Mouse (Mus musculus) c-Kit-positive CD71-negative TER-119-negative erythroid progenitor cells, embryonic 14.5 days (primary cell): ENCODE measurements at regions not wholly inside any gene's neighbourhood (a gene's known extent, or its start where the extent isn't known, plus 50 kb on each side); places are given as distances from the start of the nearest gene placed in this dataset.

Source experiments
- DNase-seq: peaks from one replicate; pipeline ENCODE4 v3.0.0-alpha.2; 2013; ENCODE audit warnings: low read depth

DNA sequence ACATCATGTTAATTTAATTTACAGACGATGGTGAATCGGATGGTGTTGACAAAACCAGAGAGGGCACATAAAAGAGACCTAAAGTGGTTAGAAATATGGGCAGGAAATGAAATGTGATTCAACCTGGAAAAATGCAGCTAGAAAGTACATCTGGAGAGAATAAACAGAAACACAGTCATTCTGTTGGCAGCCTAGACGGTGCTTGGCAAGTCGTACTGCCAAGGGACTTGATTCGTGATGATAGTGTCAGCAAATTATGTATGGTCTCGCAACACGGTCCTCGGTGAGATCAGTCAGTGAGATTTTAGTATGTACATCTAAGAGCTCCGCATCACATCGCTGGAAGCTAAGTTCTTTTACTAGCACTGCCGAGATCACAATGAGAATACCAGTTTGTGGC is 338.3 kb upstream of the Pmfbp1 start:
- no peak for DNase-seq

DNA sequence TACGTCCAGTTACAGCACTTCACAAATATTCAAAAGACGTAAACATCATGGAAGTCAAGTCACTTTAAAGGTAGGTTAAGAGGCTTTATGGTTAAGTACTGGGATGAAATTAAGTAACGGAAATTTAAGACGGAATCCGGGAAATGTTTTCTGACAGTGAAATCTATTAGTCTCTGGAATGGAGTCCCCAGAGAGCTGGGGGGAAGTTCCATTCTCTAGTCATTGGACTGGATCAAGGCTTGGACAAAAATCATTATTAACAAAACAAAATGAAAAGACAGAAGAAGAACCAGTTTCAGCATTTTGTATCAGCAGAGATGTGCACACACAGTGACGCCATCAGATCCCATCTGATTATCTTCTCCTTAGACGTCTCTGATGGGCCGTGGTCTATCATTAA is 337.8 kb upstream of the Pmfbp1 start:
- DNase-seq: no peak

DNA sequence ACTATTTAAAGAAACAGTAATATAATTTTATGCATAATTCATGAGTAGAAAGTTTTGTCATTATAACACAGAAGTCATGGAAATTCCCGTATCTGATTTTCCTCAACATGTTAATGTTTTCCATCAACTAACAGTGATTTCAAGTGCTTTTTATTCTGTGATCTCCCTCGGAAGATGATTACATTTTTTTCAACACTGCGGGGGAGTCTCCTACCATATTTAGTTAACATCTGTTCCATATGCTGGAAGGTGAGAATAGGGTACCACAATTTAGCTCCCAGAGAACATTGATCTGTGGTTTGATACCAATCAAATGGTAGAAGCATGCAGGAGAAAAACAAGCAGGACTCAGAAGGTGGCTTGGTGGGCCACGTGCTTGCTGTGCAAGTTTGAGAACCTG is 321.1 kb upstream of the Pmfbp1 start:
- no peak for DNase-seq

DNA sequence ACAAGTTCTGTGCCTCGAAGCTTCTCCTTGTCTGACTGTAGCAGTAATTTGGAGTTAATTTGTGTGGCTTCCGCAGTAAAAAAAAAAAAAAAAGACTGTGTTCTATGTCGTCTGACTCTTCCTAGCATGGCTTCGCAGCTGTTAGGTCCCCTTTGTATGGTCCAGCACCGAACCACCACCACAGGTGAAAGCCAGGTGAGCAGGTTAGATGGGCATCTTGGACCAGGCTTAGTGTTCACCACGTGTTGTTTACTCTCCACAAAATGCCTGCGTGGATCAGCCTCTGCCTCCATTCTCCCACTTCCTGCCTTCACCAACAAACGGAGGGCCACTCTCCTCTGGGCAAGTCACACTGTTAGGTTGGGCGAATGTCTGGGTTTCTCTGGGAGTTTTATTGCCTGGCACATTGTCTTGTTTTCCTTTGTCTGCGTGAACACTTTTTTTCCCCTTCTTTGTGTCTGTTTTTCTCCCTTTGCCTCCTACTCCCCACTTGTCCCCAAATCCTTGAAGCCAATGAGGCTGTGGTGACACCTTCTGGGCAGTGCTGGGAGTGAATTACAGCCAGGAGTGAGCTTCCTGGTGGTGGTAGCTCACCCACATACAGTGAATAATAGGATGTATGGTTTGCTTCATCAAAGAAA is 308.1 kb upstream of the Pmfbp1 start:
- DNase-seq: peak; percentile 34

DNA sequence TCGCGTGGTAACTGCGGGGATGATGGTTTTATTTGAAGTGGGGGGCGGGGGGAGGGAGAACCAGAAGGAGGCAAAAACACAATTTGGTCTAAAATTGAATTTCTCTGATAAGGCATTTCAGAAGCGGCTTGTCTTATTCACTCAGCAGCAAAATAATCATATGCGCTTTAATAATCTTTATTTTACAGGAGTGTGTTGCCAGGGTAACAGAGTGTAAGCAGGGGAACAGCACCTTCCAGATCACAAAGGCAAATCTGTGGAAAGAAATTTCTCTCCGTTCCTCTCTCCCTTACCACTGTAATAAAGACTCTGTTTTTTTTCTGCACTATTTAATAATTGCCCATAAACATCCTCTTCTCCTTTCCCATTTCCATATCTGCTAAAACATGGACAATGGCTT is 306.2 kb upstream of the Pmfbp1 start:
- no peak for DNase-seq

DNA sequence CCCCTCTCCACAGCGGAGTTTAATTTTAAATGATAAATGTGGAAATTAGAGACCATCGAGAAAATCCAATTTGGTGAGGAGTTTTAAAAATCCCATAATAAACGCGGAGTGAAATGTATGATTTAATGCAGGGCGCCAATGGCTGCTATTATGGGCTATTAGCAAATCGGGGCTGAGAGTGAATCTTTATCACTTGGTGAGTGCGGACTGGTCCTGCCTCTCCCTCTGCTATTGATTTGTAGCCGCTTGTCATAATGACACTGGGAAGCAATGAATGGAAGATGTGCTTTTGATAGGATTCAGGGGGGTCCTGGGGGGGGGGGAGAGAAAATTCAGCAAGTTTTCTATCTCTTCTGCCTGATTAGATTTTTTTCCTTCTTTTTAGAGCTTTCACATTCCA is 279.6 kb upstream of the Pmfbp1 start:
- no peak for DNase-seq

DNA sequence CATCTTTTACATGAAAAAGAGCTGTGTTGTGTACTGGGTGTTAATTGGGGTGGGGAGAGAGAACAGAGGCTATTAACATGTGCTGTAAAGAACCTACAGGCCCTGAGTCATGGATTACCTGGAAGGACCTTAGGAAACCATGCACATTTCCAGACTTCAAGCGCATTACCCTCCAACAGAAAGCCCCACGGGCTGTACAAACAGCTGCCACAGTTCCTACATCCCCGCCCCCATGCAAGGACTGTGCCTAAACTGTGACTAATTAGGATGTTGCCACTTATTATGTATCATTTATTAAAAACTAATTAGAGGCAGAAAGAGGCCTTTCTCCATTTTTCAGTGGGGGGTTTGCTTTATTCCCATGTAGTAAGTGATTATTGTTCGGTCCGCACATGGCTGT is 277.5 kb upstream of the Pmfbp1 start:
- no peak for DNase-seq

DNA sequence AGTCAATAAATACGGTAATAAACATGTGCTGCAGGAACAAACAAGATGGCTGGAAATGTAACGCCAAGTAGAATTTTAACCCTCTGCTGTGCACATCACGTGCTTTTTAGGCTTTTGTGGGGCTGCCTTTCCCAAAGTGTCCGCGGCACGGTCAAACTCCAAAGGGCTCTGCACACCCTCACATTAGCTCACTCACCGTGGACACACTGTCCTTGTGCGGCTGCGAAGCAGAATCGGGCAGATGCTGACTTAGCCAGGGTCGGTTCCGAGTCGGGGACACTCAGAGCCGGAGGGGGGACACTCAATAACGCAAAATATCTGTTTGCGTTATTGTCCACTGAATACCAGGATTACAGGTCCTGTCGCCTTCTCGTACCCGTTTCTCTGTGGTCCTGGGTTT is 276.5 kb upstream of the Pmfbp1 start:
- DNase-seq: no peak

DNA sequence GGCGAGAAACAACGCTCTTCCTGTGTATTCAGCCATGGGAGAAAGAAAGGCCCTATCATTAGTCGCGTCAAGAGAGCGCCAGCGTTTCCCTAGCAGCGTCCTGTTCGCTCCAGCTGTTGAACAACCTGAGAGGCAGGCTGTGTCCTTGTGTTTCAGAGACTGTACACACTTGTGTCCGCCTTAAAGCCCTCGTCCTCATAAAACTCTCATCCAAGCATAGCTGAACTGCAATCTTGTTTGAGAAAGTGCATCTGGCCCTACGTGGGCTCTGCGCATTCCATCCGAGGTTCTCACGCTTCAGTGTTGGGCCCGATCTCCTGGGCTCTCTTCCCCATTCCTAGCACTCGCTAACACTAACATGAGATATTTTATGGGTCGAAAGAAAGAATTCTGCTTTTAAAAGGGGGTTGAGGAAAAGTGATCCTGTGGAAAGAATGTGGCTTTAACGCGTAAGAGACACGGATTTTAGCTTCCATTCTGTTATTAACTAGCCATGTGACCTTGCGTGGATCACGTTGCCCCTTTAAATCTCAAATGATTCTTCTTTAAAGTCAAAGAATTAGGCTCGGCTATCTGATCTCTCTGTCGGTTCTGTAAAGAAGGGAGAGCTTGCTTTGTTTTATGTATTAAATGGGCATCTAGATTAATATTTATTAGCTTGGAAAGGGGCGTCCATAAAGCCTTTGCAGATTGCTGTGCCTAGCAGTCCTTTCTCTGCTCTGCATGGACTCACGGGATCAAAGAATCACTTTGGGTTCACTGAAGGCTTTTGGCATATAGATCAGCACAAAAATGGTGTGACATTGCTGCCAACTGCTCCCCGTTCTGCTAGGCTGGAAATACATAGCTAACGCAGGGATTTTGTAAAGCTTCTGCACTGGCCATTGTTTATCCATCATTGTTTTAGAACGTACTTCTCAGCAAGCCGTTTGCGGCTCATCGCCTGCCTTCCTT is 261.3 kb upstream of the Pmfbp1 start:
- no peak for DNase-seq

DNA sequence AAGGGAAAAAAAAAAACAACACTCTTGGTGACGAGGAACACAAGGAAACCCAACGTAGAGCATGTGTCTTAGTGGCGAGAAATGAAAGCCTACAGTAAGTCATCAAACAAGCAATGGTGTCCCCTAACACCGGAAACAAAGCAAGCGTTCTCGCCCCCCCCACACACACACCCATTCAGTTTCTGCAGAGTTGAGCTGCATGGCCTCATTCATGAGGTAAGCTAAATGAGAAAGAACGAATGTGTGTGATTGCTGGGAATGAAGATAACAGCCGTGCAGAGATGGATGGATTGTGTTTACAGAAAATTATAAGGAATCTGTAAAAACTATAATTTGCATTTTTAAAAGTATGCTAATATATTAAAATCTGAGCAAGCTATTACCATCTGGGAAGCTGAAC is 248.3 kb upstream of the Pmfbp1 start:
- DNase-seq: no peak

DNA sequence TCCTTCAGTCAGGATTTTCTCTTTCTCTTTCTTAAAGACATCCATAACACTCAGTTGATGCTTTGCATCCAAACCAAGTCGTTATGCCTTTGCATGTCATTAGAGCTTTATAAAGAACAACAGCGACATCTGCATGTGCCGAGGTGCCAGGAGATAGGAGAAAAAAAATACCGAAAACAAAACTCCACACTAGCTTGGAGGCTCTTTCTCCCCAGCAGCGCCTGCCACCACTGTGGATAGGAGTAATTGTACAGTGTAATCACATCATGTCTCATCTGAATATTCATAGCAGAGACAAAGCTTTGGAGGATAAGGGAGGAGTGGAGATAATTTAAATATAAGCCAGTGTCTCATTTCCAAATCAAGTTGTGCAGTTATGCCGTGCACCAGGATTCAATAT is 246.0 kb upstream of the Pmfbp1 start:
- no peak for DNase-seq

DNA sequence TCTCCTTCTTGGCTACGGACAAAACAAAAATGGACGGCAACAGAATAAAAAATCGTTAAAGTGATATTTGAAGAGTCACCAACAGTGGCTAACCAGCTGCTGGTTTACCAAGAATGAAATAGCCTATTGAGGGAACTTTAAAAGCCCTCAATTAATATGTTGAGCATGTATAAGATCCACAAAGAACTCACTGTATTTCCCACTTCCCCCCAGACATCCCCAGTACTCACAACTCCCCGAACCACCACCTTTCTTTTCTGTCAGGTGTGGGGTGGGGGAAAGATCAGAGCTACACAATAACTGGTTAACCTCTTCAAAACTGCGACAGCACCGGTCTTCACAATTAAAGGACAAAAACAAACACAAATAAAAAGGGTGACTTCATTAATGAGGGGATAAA is 245.5 kb upstream of the Pmfbp1 start:
- no peak for DNase-seq

DNA sequence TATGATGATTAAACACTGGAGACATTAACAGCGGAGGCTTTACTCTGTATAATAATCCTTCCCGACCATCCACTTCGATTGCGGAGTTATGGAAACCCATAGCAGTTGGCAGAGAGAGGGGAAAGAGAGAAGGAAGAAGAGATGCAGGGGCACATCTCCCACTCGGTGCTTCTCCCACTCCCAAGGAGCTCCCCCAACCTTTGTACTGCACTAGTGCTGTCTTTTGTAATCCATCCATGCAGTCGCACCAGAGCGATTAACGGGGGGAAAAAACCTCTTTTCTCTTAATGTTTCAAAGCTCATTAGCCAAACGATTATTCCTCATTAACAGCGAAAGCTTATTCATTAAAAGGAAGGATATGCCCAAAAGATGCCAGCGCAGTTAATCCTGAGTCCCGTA is 244.6 kb upstream of the Pmfbp1 start:
- DNase-seq: no peak

DNA sequence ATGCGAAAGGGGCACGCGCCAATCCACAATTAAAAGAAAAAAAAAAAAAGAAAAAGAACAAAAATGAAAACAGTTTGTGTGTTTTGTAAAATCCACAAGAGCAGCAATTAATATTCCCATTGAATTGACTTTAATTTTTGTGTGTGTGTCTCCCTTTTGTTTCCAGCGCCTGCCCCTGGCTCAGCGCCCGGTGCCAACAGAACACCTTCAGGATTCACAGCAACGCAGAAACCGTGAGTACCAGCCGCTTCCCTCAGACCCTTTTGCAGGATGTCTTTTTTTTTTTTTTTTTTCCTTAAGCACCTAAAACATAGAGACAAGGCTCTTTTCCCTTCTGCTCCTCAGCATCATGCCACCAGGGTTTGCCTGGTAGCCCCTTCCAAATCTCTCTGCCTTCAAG is 244.1 kb upstream of the Pmfbp1 start:
- DNase-seq: no peak

DNA sequence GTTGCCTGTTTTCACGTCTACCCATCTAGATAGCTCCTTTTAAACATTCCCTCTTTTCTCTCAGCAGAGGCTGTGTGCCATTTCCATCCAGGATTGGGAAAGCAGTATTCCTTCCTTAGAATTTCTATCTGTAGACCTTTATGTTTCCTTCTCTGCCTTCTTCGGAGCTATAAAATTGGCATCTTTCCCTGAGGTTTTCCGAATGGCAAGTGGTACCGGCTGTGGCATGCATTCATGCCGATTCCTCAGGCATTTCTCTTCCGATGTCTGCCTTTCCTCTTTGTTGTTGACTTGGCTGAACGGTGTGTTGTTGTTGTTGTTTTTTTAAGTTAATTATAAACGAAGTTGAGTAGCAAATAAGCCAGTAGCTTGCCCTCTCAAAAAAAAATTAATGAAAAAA is 243.3 kb upstream of the Pmfbp1 start:
- DNase-seq: no peak

DNA sequence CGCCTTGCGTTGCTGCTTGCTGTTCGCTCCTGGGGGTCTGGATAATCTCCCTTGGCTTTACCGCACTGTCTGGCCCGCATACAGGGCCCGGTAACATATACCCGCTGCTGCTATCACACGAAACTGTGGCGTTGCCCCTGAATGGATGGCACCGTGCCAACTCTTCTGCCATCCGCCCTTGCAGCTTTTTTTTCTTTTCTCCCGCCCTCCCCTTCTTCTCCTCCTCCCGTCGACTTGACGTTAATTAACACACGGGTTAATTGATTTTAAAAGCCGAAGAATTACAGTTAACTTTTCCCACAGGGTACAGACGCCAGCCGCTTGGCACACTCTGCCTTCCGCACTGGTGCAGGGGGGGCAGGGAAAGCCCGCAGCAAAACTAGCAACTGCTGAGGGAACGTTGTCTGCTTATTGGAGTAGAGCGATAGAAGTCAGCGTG is 242.4 kb upstream of the Pmfbp1 start:
- DNase-seq: no peak

DNA sequence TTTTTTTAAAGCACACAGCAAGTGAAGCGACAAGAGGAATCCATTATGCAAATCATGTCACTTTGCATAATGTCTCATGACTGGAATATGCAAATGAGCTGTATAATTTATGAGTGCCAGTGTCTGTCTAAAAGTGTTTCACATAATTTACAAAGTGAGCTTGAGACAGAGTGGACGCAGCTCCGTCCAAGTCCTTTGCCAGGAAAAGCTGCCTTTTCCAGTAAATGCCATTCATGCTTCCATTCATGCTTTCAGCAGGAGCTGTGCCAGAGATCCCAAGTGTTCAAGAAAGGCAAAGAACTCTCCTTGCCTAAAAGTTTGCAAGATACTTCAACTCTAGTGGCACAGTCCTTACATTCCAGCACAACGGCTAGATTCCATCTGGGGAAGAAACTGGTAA is 241.4 kb upstream of the Pmfbp1 start:
- DNase-seq: no peak

DNA sequence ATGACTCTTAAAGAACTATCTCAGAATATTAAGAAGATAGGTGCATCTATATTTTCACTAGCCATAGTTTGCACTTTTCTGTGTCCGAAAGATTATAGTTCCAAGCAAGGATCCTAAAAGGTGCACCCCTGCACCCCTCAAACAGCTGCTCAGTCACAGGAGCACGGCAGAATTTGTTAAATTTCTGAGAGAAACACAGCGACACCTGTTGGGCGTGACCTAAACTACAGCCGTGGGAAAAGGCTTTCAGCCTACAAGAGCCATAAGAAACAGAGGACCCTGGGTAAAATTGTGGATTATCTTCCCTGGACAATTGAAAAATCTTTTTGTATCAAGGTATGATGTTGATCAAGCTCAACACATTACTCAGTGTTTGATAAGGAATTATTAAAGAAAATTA is 214.7 kb upstream of the Pmfbp1 start:
- peak; percentile 19 for DNase-seq

DNA sequence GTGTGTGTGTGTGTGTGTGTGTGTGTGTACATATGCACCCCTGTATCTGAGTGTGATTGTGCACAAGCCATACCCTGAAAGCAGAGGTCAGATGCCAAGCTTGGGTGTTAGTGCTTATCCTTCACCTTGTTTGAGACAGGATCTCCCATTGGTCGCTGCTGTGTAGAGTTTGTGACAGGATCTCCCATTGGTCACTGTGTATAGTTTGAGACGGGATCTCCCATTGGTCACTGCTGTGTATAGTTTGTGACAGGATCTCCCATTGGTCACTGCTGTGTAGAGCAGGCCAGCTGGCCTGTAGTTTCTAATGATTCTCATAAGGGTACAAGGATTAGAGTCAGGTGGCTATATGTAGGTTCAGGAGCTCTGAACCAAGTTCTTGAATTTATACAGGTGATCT is 213.3 kb upstream of the Pmfbp1 start:
- DNase-seq: no peak

DNA sequence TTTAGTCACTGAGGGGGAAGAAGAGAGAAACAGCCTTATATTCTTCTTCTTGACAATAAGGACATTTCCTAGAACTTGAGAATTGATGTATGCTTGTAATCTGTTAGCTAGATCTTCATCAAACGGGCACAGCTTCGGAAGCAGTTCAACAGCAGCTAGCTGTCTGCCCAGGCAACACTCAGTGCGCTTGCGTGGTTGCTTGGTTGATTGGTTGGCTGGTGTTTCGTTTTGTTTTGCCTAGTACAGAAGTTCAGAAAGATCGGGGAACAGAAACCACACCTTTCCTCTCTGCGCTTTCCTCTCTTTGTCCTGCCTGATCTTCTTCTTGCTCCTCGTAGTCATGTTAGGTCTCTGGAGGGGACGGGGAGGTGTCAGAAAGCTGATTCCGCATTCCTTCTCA is 212.2 kb upstream of the Pmfbp1 start:
- no peak for DNase-seq

DNA sequence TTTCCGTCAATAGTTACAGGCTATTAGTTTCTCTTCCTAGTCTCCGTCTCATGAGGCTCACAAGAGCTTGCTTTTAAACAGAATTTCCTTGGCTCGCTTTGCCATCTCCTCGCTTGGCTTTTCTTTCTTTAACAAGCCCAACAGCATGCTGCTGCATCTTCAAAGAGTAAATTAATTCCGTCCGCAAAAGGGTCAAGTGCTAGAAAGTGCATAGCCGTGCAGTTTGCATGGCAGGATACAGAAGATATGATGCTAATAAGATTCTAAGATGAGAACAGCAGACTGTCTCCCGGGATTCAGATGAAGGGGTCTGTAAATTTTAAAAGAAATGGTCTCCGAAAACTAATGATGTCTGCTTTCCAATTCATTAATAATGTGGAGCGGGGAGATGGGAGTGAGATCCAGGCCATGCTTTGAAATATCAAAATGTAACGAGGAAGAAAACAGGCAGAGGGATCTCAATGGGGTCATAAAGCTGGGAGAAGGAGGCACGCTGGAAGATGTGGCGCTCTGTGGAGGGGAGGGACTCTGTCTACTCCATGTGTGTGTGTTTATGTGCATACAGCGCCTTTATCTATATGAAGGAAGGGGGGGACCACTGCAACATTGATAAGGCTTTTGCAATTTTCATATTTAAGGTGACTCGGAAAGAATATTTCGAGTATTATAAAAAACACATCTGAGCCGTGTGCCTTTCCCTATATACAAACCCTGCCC is 183.0 kb upstream of the Pmfbp1 start:
- no peak for DNase-seq

DNA sequence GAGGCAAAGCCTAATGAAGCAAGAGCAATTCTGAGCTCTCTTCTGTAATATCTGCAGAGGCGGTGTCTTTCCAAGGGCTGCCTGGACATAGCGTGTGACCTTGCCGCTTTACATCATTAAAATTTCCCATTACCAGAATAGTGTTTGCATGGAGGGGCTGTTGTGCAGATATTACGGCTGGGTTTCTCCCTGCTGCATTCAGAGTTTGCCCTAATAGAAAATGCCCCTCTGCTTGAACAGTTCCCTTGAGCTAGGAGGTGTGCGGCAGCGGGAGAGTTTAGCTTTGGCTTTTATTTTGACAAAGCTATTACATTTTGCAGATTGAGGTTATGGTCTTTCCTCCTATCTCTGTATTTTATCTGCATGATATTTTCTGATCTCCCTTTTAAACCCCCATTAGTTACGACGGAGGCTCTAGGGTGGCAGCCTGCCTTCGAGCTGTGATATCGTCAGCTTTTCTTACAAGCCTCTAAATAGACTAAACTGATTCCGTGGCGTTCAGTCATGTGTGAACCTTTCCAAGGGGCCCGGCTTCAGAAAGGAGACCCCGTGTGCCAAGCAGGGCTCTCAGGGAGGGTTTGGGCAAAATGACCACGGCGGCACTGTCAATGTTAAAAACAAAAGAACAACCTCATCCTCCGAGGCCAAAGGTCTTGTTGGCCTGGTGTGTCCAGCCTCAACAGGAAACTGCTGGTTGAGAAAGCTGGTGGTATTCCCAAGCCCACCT is 182.2 kb upstream of the Pmfbp1 start:
- DNase-seq: no peak
